Comparison of ENCODE assay signal across 31 mouse cellular contexts in genomic region chr12:101381460-101381859, GRCm38 (mm10). TPM values are rescaled to one million over a fixed set of nuclear protein-coding genes. Genes with fewer than 3 reads are reported as not detected.
"Had no signal": no experiment of that assay in that cellular context is flagged by ENCODE, and none has a peak within 500 bp of the region (broad histone marks: within the 10 kb centered on the region; RNA-seq: fewer than 3 reads in every experiment).

No protein-coding gene starts in this region.

RNA-seq across cellular contexts. Expression of gene Catsperb, which starts 23.0 kb away (rescaled TPM):
- polyA plus RNA-seq: limb, embryonic 10.5 days; limb, embryonic 11.5 days; limb, embryonic 12.5 days; limb, embryonic 13.5 days; limb, embryonic 14.5 days; limb, embryonic 15.5 days; liver, adult 2 months; liver, embryonic 11.5 days; liver, embryonic 12.5 days; liver, embryonic 13.5 days; liver, embryonic 14.5 days; liver, embryonic 15.5 days; liver, embryonic 16.5 days; liver, postnatal 0 days; lung, adult 2 months; lung, embryonic 14.5 days; lung, embryonic 15.5 days; lung, embryonic 16.5 days; lung, postnatal 0 days; macrophage; midbrain, embryonic 10.5 days; midbrain, embryonic 11.5 days; midbrain, embryonic 12.5 days; midbrain, embryonic 13.5 days; midbrain, embryonic 14.5 days; midbrain, embryonic 15.5 days; midbrain, embryonic 16.5 days; midbrain, postnatal 0 days; myocyte; neural tube, embryonic 11.5 days; neural tube, embryonic 12.5 days had no signal
